In genomic region chr16:51741875-51742274, GRCm38 (mm10) we compare ENCODE assay signal across 28 mouse cellular contexts.
"Had no signal": no experiment of that assay in that cellular context is flagged by ENCODE, and none has a peak within 500 bp of the region (broad histone marks: within the 10 kb centered on the region; RNA-seq: fewer than 3 reads in every experiment).

No protein-coding gene starts in this region.

- DNase-seq: cerebellum, adult 2 months; cerebellum, adult 8-10 months; cerebellum, adult 9-10 months; cerebellum, adult 9-11 months; cerebellum, postnatal 10 days; cerebellum, postnatal 14 days; cerebellum, postnatal 25 days; cerebellum, postnatal 36 days; embryo, embryonic 11 days; forebrain, postnatal 0 days; gastrocnemius, adult 2 months; gastrocnemius, postnatal 10 days; gastrocnemius, postnatal 14 days; gastrocnemius, postnatal 25 days; gastrocnemius, postnatal 36 days; heart, adult 11 months; heart, adult 18-20 months had no signal

- H3K9me3 ChIP-seq: embryonic facial prominence, embryonic 10.5 days; embryonic facial prominence, embryonic 12.5 days; embryonic facial prominence, embryonic 13.5 days; embryonic facial prominence, embryonic 15.5 days; forebrain, embryonic 10.5 days; forebrain, embryonic 12.5 days; forebrain, embryonic 13.5 days; forebrain, embryonic 15.5 days had no signal

- ATAC-seq: forebrain, embryonic 13.5 days; forebrain, embryonic 14.5 days; forebrain, embryonic 15.5 days; forebrain, embryonic 16.5 days; forebrain, postnatal 0 days had no signal

- H3K27ac ChIP-seq: embryonic facial prominence, embryonic 10.5 days; embryonic facial prominence, embryonic 12.5 days; embryonic facial prominence, embryonic 13.5 days; embryonic facial prominence, embryonic 15.5 days; forebrain, embryonic 10.5 days; forebrain, embryonic 12.5 days; forebrain, embryonic 13.5 days; forebrain, embryonic 15.5 days; gastrocnemius, adult 2 months had no signal

- H3K4me1 ChIP-seq: embryonic facial prominence, embryonic 10.5 days; embryonic facial prominence, embryonic 12.5 days; embryonic facial prominence, embryonic 13.5 days; embryonic facial prominence, embryonic 15.5 days; forebrain, embryonic 10.5 days; forebrain, embryonic 12.5 days; forebrain, embryonic 13.5 days; forebrain, embryonic 15.5 days had no signal

- H3K4me2 ChIP-seq: embryonic facial prominence, embryonic 12.5 days; embryonic facial prominence, embryonic 13.5 days; embryonic facial prominence, embryonic 15.5 days; forebrain, embryonic 12.5 days; forebrain, embryonic 13.5 days; forebrain, embryonic 15.5 days had no signal

- H3K27me3 ChIP-seq: embryonic facial prominence, embryonic 12.5 days; embryonic facial prominence, embryonic 13.5 days; embryonic facial prominence, embryonic 15.5 days; forebrain, embryonic 12.5 days; forebrain, embryonic 13.5 days; forebrain, embryonic 15.5 days had no signal

- H3K36me3 ChIP-seq: embryonic facial prominence, embryonic 10.5 days; embryonic facial prominence, embryonic 12.5 days; embryonic facial prominence, embryonic 13.5 days; embryonic facial prominence, embryonic 15.5 days; forebrain, embryonic 10.5 days; forebrain, embryonic 12.5 days; forebrain, embryonic 15.5 days had no signal

- H3K4me3 ChIP-seq: embryonic facial prominence, embryonic 10.5 days; embryonic facial prominence, embryonic 12.5 days; embryonic facial prominence, embryonic 13.5 days; embryonic facial prominence, embryonic 15.5 days; erythroblast, embryonic 14.5 days; forebrain, embryonic 10.5 days; forebrain, embryonic 12.5 days; forebrain, embryonic 13.5 days; forebrain, embryonic 15.5 days; gastrocnemius, adult 2 months had no signal

- H3K9ac ChIP-seq: embryonic facial prominence, embryonic 12.5 days; embryonic facial prominence, embryonic 13.5 days; embryonic facial prominence, embryonic 15.5 days; forebrain, embryonic 12.5 days; forebrain, embryonic 13.5 days; forebrain, embryonic 15.5 days; forebrain, postnatal 0 days had no signal
